Mouse (Mus musculus) ES-CJ7 (cell line): ENCODE data around the gene Ddit4.
"Not testable (repeated sequence)": the region's sequence is repeated elsewhere in the genome, so short reads cannot be mapped to it uniquely, and the experiment has no call there.

Experiments
- DNase-seq: peaks from one replicate; pipeline ENCODE4 v3.0.0; 2011; ENCODE audit warnings: low read depth, low spot score

The Ddit4 gene

GRCm38 (mm10) chr10:59951211-59952151 lies at the start of gene Ddit4:
Ddit4 (minus strand) TSS chr10:59951834.
- peak; percentile 97 for DNase-seq

GRCm38 (mm10) chr10:59999057-59999456 lies 47.4 kb upstream of the Ddit4 start:
- no peak for DNase-seq

- peak; percentile 67 for DNase-seq
These were observed 46.0 kb upstream of the Ddit4 start for GRCm38 (mm10) chr10:59997591-59997990.

GRCm38 (mm10) chr10:59995889-59996288 lies 44.3 kb upstream of the Ddit4 start:
- no peak for DNase-seq

GRCm38 (mm10) chr10:59993813-59994212 lies 42.2 kb upstream of the Ddit4 start:
- DNase-seq: not testable (repeated sequence)

- DNase-seq: no peak
These were observed 40.4 kb upstream of the Ddit4 start for GRCm38 (mm10) chr10:59992024-59992423.

GRCm38 (mm10) chr10:59991262-59991880 lies 39.7 kb upstream of the Ddit4 start:
- DNase-seq: no peak

- no peak for DNase-seq
These were observed 38.8 kb upstream of the Ddit4 start for GRCm38 (mm10) chr10:59990393-59990792.

GRCm38 (mm10) chr10:59988036-59988435 lies 36.4 kb upstream of the Ddit4 start:
- DNase-seq: no peak

GRCm38 (mm10) chr10:59982379-59982873 lies 30.8 kb upstream of the Ddit4 start:
- no peak for DNase-seq

GRCm38 (mm10) chr10:59981792-59982191 lies 30.2 kb upstream of the Ddit4 start:
- no peak for DNase-seq

GRCm38 (mm10) chr10:59981336-59981735 lies 29.7 kb upstream of the Ddit4 start:
- no peak for DNase-seq

GRCm38 (mm10) chr10:59980815-59981244 lies 29.2 kb upstream of the Ddit4 start:
- no peak for DNase-seq

GRCm38 (mm10) chr10:59978873-59979743 lies 27.5 kb upstream of the Ddit4 start:
- no peak for DNase-seq

- no peak for DNase-seq
These were observed 26.8 kb upstream of the Ddit4 start for GRCm38 (mm10) chr10:59978401-59978800.

- DNase-seq: no peak
These were observed 26.2 kb upstream of the Ddit4 start for GRCm38 (mm10) chr10:59977715-59978343.

GRCm38 (mm10) chr10:59977141-59977540 lies 25.5 kb upstream of the Ddit4 start:
- peak; percentile 76 for DNase-seq

- DNase-seq: no peak
These were observed 23.2 kb upstream of the Ddit4 start for GRCm38 (mm10) chr10:59974786-59975185.

- DNase-seq: peak; percentile 94
These were observed 22.6 kb upstream of the Ddit4 start for GRCm38 (mm10) chr10:59974191-59974664.

GRCm38 (mm10) chr10:59973400-59973799 lies 21.8 kb upstream of the Ddit4 start:
- no peak for DNase-seq

GRCm38 (mm10) chr10:59972999-59973398 lies 21.4 kb upstream of the Ddit4 start:
- no peak for DNase-seq
